Mouse (Mus musculus) urinary bladder, postnatal 4 days (tissue): ENCODE data around the gene Mettl1.
"Not testable (repeated sequence)": the region's sequence is repeated elsewhere in the genome, so short reads cannot be mapped to it uniquely, and the experiment has no call there.

Experiments used
- DNase-seq, 2 experiments: peaks; one replicate each; pipeline ENCODE4 v3.0.0; 2021 to 2022; ENCODE audit warnings: low spot score in 2 of 2

Gene Mettl1

DNA sequence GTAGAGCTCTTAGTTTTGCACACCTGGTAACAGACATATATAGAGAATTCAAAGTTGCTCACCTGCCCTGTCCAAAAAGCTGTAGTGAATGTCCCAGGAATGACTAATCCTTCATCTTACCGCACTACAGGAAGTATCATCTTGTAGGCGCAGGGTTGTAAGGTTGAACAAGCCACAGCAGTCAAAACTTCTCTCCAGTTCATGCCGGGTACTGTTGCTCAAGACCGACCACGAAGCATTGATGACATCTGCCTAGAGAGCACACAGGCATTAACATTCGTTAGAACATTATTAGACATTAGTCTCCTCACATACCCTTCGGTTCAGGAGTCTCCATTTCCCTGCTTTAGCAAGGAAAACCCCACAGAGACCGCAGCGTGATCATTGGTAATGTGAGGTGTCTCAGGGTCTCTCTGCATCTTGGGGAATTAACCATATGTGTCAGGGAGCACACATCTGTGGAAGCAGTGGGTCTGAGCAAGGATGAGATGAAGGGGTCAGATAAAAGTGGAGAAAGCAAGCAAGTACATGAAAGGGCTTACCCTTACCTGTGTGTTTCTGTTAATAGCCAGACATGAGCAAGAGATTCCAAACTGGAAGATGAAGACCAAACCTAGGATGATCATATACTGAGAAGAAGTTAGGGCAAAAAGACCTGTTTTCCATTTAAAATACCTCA lies 27.3 kb downstream of the Mettl1 start:
- no peak for DNase-seq

DNA sequence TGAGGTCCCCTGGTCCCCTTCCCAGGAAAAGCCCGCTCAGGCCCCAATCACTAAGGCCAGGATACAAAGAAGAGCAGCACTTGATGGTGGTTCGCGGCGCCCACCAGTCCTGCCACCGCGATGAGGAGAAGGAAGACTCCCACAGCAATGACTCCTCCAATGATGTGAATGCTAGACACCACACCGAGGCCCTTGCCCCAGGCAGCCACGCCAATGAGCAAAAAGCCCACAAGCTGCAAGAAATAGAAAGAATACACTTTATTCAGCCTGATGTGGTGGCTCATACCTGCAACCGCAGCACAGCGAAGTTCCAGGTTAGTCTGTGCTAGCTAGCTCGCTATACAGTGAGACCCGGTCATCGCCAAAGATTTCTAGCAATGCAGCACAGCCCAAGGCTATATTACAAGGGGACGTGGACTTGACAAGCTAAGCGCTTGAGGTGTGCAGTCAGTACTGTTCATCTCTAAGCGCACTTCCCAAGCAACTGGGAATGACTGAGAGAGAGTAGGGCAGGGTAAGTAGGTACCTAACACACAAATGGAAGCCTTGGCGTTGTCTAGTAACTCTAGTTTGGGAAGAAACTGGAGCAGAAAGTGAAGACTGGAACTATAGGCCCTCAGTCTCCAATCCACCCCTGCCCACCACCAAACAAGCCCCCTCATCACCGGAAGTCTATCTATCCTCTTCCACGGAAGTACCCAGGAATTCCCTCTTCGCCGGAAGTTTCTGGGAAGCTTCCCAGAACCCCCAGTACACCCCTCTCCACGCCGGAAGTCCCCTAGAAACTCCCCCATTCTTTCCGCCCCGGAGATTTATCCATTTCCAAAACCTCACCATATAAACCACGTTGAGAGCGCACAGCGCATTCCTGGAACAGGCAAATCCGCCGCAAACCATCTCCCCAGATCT lies 28.3 kb downstream of the Mettl1 start:
- DNase-seq = no peak

DNA sequence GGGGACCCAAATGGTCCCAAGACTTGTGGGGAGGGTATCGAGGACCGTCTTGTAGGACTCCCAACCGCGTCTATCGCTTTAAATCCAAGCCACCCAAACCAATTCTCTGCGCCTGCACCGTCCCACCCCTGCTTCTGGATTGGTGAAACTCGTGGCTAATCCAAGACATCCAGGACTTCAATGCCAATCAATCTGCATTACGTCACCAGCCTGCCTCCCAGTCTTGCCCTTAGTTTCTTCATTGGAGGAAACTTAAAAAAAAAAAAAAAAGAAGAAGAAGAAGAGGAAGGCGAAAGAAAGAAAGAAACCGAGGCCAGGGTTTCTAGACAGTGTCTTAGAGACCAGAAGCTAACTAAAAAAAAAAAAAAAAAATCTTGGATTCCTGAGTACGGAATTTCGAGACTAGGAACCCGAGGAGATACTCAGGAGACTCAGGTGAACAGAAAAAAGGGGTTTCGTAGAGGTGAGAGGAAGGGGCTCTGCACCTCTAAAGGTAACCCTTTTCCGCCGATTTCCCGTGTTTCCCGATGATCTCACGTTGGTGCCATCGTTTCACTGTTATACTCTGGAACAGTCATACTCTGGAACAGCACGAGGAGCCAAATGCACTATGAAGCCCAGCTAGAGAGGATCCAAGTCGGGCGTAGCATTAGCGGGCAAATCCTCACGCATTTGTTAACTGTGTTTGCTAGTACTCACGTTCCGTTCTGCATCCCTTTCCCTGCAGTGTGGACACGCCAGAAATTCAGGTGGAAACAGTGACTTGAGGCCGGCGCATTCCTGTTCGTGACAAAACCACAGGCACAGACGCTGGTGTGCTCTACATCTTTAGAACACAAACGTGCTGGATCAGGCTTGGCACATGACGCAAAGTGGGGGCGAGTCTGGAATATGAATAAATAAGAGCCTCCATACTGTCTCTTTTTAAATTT lies 29.2 kb downstream of the Mettl1 start, which contains the start of gene Tspan31:
TSS of gene Tspan31 (minus strand) at position 75 of the 932 bp plus-strand sequence.
- peak; percentile 83 to 85 for DNase-seq

DNA sequence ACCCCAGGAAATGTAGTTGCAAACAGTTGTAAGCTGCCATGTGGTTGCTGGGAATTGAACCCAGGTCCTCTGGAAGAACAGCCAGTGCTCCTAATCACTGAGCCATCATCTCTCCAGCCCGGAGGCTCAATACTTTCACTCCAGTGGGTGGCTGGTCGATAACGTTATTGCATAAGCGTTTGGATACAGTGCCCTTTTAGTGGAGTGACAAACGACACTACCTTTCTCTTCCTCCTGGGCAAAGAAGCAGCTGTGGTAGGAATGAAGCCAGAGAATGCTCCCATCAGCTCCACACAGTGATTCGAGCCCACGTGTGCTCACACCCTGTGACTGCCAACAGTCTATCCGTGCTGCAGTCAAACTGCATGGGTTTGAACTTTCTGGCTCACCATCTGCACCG lies 30.0 kb downstream of the Mettl1 start:
- DNase-seq = no peak

DNA sequence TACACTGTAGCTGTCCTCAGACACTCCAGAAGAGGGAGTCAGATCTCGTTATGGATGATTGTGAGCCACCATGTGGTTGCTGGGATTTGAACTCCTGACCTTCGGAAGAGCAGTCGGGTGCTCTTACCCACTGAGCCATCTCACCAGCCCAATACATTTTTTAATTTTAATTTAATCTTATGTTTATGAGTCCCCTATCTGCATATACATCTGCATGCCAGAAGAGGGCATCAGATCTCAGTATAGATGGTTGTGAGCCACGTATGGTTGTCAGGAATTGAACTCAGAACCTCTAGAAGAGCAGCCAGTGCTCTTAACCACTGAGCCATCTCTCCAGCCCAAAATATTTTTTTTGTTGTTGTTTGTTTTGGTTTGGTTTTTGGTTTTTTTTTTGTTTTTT lies 31.1 kb downstream of the Mettl1 start:
- not testable (repeated sequence) for DNase-seq

DNA sequence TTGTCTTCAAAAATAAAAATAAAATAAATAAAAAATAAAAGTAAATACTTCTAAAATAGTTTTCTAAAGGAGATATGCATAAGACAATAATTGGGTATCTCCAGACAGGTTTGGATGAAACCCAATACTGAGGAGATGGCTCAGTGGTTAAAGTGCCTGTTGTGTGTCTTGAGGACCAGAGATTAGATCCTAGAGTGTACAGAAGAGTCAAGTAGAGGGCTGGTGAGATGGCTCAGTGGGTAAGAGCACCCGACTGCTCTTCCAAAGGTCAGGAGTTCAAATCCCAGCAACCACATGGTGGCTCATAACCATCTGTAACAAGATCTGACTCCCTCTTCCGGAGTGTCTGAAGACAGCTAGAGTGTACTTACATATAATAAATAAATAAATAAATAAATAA lies 31.8 kb downstream of the Mettl1 start:
- DNase-seq = not testable (repeated sequence)

DNA sequence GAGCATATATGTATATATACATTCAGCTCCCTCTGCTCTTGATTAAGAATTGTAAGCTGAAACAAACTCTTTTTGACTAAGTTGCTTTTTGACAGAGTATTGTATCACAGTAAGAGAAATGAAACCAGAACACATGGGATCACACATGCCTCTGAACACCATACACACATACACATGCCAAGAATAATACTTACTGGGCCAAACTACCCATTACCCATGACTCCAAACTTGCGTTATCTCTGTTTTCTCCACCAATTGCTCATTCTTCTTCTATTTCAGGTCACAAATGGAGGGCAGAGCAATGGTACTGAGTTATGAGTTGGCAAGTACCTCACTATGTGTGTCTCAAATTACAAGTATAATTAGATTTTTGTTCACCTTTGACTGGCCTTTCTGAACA lies 32.8 kb downstream of the Mettl1 start:
- DNase-seq = no peak

GRCm38 (mm10) chr10:127075080-127075479 lies 33.9 kb downstream of the Mettl1 start, which contains the start of gene Agap2:
TSS of gene Agap2 (plus strand) at chr10:127075284.
- DNase-seq = no peak

GRCm38 (mm10) chr10:127075651-127076050 lies 34.4 kb downstream of the Mettl1 start:
- no peak for DNase-seq

- DNase-seq = no peak
Measured at GRCm38 (mm10) chr10:127076082-127076481, 34.9 kb downstream of the Mettl1 start.

GRCm38 (mm10) chr10:127077515-127077914 lies 36.3 kb downstream of the Mettl1 start:
- no peak for DNase-seq

DNA sequence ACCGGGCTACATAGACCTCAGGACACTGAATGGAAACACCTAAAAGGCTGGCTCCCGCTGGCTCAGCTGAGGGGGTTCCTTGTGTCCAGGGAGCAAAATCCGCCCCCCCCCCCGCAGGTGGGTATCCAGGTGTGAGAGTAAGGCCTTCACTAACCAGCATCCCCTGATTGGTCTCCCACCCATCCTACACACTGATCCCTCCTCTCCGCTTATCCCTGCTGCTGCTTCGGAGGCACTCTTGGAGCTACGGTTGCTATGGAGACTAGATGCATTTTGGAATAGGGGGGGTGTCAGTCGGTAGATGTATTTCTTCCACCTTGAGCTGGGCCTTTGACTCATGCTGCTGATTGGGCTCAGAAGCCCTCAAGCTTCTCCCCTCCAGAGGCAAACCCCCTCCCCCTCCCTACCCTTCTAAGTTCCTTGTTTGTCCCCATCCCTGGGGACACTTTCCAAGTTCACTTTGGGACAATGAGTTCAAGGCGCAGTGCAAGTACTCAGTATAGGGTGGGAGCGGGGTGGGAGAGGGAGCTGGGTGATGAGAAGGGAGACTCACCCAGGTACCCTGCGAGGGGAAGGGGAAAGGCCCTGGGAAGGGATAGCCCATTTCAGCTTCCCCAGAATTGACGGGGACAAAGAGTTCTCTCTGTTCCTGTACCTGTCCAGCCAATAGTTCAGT lies 36.9 kb downstream of the Mettl1 start:
- no peak for DNase-seq

- DNase-seq = no peak
Measured at GRCm38 (mm10) chr10:127078677-127079575, 37.7 kb downstream of the Mettl1 start.

GRCm38 (mm10) chr10:127079665-127080391 lies 38.6 kb downstream of the Mettl1 start:
- DNase-seq = no peak

- DNase-seq = no peak
Measured at GRCm38 (mm10) chr10:127080901-127081780, 39.9 kb downstream of the Mettl1 start.

DNA sequence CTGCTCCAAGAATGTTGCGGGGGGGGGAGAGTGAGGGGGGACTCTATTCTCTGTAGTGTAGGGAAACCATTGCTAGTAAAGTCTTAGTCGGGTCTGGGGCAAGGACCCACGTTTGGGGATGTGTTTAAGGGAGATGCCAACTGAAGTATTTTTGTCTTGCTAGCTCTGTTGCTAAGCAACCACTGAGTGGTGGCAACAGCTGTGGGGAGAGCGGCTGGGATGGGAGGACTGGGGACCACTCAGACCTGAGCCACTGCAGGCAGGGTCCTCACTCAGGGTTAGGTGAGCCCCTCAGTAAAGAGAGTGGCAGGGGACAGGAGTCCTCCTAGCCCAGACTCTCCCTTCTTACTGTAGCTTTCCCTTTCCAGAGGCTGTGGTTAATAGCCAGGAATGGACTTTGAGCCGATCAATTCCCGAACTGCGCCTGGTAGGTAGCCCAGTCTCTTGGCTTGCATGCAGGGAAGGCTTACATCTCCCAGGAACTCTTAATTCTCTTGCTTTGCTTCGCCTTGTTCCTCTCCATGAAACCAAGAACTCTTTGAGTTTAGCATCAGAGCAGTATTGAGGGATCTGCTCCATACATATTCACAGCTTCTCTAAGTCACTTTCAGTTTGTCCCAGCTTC lies 40.9 kb downstream of the Mettl1 start:
- no peak for DNase-seq

- no peak for DNase-seq
Measured at GRCm38 (mm10) chr10:127083292-127083914, 42.2 kb downstream of the Mettl1 start.
